Mouse (Mus musculus) kidney, adult 10 weeks (tissue): ENCODE measurements around the gene Nkx6-1. TPM values are rescaled to one million over a fixed set of nuclear protein-coding genes. Genes with fewer than 3 reads are reported as not detected.

Source experiments
- polyA plus RNA-seq: library from polyadenylated mRNA; stranded (reverse); fragments of 350-450 nt; fragmentation: Illumina TruSeq; extraction: RNeasy Lipid Tissue Mini Kit (QIAGEN cat#74804); gene quantifications from one replicate; pipeline ENCODE4 v1.2.3, GENCODE M21; 2014; ENCODE audit warnings: low read depth, low replicate concordance

The Nkx6-1 gene
- not detected for polyA plus RNA-seq

DNA sequence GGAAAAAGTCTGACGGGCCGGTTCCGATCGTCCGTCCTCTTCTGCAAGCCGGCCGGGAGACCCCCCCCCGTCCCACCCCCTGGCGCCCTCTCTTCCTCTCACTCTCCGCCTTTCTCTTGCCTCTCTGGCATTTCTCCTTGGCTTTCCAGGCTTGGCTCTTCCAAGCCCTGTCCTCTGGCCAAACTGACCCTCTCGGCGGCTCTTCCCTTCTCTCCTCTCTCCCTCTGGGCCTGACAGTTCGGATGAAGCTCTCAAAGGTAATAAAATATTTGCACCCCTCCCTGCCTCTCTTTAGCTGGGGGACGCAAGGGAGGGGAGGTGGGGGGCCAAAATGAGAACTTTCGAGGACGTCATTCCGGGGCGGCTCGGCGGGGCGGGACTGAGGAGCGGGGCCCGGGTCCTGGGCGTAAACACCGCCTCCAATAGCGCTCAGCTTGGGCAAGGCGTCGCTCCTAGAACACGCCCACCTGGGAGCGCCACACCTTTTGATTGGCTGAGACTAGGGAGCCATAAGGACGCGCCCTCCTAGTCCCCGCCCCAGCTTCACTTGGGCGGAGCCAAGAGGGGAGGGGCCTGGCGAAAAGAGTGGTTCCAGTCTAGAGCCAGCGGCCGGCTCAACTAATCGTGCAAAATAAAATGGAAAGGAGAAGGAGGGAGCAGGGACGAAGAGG lies at the start of gene Nkx6-1:
Gene Nkx6-1, minus strand, starts transcription at position 52 of the 671 bp plus-strand sequence.

Other genes with a start within 250 kb of the Nkx6-1 start
- 19.5 TPM for gene Cds1, start 100.1 kb upstream of the Nkx6-1 start, polyA plus RNA-seq